Comparison of ENCODE assay signal across 8 mouse cellular contexts in the genomic region with DNA sequence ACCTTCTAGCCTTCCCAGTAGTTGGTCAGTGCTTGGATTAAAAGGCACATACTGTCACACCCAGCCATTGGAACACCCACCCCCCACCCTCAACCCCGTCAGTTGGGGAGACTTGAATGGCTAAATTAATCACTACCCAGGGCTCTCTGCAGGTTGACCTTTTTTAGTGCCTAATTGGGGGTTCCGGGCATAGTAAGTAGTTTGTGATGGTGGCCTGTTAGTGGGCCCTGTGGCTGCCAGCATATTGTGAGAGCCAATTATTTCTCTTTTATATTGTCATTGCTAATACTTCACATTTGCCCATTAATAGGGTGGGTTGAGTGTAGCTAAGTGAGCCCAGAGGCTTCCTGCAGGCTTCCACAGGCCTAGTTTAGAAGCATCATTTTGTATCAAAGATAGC. TPM values are rescaled to one million over a fixed set of nuclear protein-coding genes. Genes with fewer than 3 reads are reported as not detected.
DNase-seq lines count a peak whose midpoint lies in the region; ATAC-seq and TF ChIP-seq lines count a peak whose summit lies in the region.

No protein-coding gene starts in this region.

- 3% methylated on average over 2 of the region's 2 CpGs for WGBS in forebrain, embryonic 16.5 days
- 50% methylated on average over 2 of the region's 2 CpGs for WGBS in liver, embryonic 13.5 days (ENCODE audit: insufficient replicate concordance)
- WGBS in stomach, embryonic 16.5 days, result 52% methylated on average over 2 of the region's 2 CpGs
- WGBS in kidney, adult 2 months, result 28% methylated on average over 2 of the region's 2 CpGs

- TF ChIP-seq CTCF in kidney, adult 2 months (conservative IDR thresholded peaks at IDR 0.05; ENCODE audit: insufficient read depth, insufficient read length, low read depth, low read length), result no peak

- H3K4me1 ChIP-seq in megakaryocyte, embryonic 14.5 days, result peaks cover 61% of the 10 kb centered on the region
- peaks cover 27% of the 10 kb centered on the region for H3K4me1 ChIP-seq in forebrain, embryonic 16.5 days (replicated peaks; ENCODE audit: control insufficient read depth, insufficient read depth, low read length)
- peaks cover 64% of the 10 kb centered on the region for H3K4me1 ChIP-seq in liver, embryonic 13.5 days (replicated peaks)
- peaks cover 25% of the 10 kb centered on the region for H3K4me1 ChIP-seq in stomach, embryonic 16.5 days (ENCODE audit: control insufficient read depth, insufficient read depth, low read length)
- H3K4me1 ChIP-seq in kidney, adult 2 months (ENCODE audit: control insufficient read depth, insufficient read depth, low read length), result peaks cover 20% of the 10 kb centered on the region; the same call in 1 of the 2 replicates

- DNase-seq in liver, embryonic 13.5 days, result no peak
- DNase-seq in urinary bladder, adult 18-20 months (ENCODE audit: low spot score in 2 of 2), result no peak
- no peak for DNase-seq in thymus, postnatal 0 days (ENCODE audit: low spot score)
- DNase-seq in kidney, adult 2 months, result no peak

- no peak for ATAC-seq in megakaryocyte, adult 5-6 weeks (ENCODE audit: poor library complexity, severe bottlenecking)
- ATAC-seq in forebrain, embryonic 16.5 days, result no peak
- ATAC-seq in liver, embryonic 13.5 days (ENCODE audit: low read depth), result no peak
- no peak for ATAC-seq in stomach, embryonic 16.5 days (ENCODE audit: insufficient read depth, low FRiP score)

- no peak for TF ChIP-seq POLR2A in kidney, adult 2 months (IDR thresholded peaks at IDR 0.05; ENCODE audit: low read depth, low read length)

- H3K9me3 ChIP-seq in megakaryocyte, embryonic 14.5 days, result 0 out of 2 replicates have a peak, but pooled peaks cover 5% of the 10 kb centered on the region
- peaks cover 3% of the 10 kb centered on the region; the same call in 1 of the 2 replicates for H3K9me3 ChIP-seq in forebrain, embryonic 16.5 days (ENCODE audit: control insufficient read depth, low read length)
- no peaks in the 10 kb centered on the region for H3K9me3 ChIP-seq in liver, embryonic 13.5 days (replicated peaks)
- no peaks in the 10 kb centered on the region for H3K9me3 ChIP-seq in stomach, embryonic 16.5 days (replicated peaks; ENCODE audit: control insufficient read depth, low read length)

- H3K4me2 ChIP-seq in forebrain, embryonic 16.5 days (ENCODE audit: low read length), result peak overlapping the region; percentile 90
- H3K4me2 ChIP-seq in liver, embryonic 13.5 days, result peak overlapping the region; percentile 78
- peak overlapping the region; percentile 87 for H3K4me2 ChIP-seq in stomach, embryonic 16.5 days (ENCODE audit: low read depth, low read length)

- H3K4me3 ChIP-seq in megakaryocyte, embryonic 14.5 days (replicated peaks), result peak overlapping the region; percentile 98
- peak overlapping the region; percentile 3 for H3K4me3 ChIP-seq in forebrain, embryonic 16.5 days (replicated peaks; ENCODE audit: low read length)
- H3K4me3 ChIP-seq in liver, embryonic 13.5 days (replicated peaks), result peak overlapping the region; percentile 98
- peak overlapping the region; percentile 77; the same call in 1 of the 2 replicates for H3K4me3 ChIP-seq in stomach, embryonic 16.5 days (replicated peaks; ENCODE audit: low read length)
- no peak overlapping the region for H3K4me3 ChIP-seq in kidney, adult 2 months (ENCODE audit: insufficient read depth, low read depth, low read length)

- H3K9ac ChIP-seq in forebrain, embryonic 16.5 days (replicated peaks; ENCODE audit: low read depth, low read length), result peak overlapping the region; percentile 6; the same call in 1 of the 2 replicates
- peak overlapping the region; percentile 37 for H3K9ac ChIP-seq in liver, embryonic 13.5 days
- H3K9ac ChIP-seq in stomach, embryonic 16.5 days (ENCODE audit: low read length), result no peak overlapping the region

- H3K27me3 ChIP-seq in megakaryocyte, embryonic 14.5 days (replicated peaks), result no peaks in the 10 kb centered on the region
- no peaks in the 10 kb centered on the region for H3K27me3 ChIP-seq in forebrain, embryonic 16.5 days (replicated peaks; ENCODE audit: control insufficient read depth, insufficient read depth, low read length)
- H3K27me3 ChIP-seq in liver, embryonic 13.5 days, result no peaks in the 10 kb centered on the region
- H3K27me3 ChIP-seq in stomach, embryonic 16.5 days (ENCODE audit: control insufficient read depth, insufficient read depth, low read length), result no peaks in the 10 kb centered on the region
- no peaks in the 10 kb centered on the region for H3K27me3 ChIP-seq in kidney, adult 2 months (replicated peaks; ENCODE audit: control insufficient read depth, insufficient read depth, low read length)

- peaks cover 24% of the 10 kb centered on the region for H3K36me3 ChIP-seq in megakaryocyte, embryonic 14.5 days (replicated peaks; ENCODE audit: low read length)
- no peaks in the 10 kb centered on the region for H3K36me3 ChIP-seq in forebrain, embryonic 16.5 days (ENCODE audit: control insufficient read depth, insufficient read depth)
- peaks cover 1% of the 10 kb centered on the region; the same call in 1 of the 2 replicates for H3K36me3 ChIP-seq in liver, embryonic 13.5 days
- no peaks in the 10 kb centered on the region for H3K36me3 ChIP-seq in stomach, embryonic 16.5 days (ENCODE audit: control insufficient read depth, insufficient read depth, low read length)
- H3K36me3 ChIP-seq in kidney, adult 2 months (ENCODE audit: control insufficient read depth, insufficient read depth, low read length), result no peaks in the 10 kb centered on the region

- no peak overlapping the region for H3K27ac ChIP-seq in forebrain, embryonic 16.5 days (ENCODE audit: low read length)
- no peak overlapping the region for H3K27ac ChIP-seq in liver, embryonic 13.5 days
- H3K27ac ChIP-seq in stomach, embryonic 16.5 days (ENCODE audit: low read length), result no peak overlapping the region
- H3K27ac ChIP-seq in kidney, adult 2 months (ENCODE audit: insufficient read depth, low read depth, low read length), result no peak overlapping the region

RNA-seq across cellular contexts. Expression of gene Gdi2, which starts 2.3 kb away (rescaled TPM):
- 121 and 149 TPM in 2 replicates for polyA plus RNA-seq in megakaryocyte, embryonic 14.5 days (2012; ENCODE audit: insufficient read depth, low replicate concordance)
- 654 and 710 TPM in 2 replicates for total RNA-seq in megakaryocyte, adult 5-6 weeks (2015)
- total RNA-seq in megakaryocyte, adult 5-6 weeks (2017), result 551 and 553 TPM in 2 replicates
- 420 and 463 TPM in 2 replicates for polyA plus RNA-seq in forebrain, embryonic 16.5 days (2015; fragmentation: Nextera tagmentation; extraction: Ambion mirVana)
- polyA plus RNA-seq in liver, embryonic 13.5 days (2015; fragmentation: Nextera tagmentation; extraction: Ambion mirVana), result 188 and 213 TPM in 2 replicates
- 399 and 432 TPM in 2 replicates for polyA plus RNA-seq in stomach, embryonic 16.5 days (2015; fragmentation: Nextera tagmentation; extraction: Ambion mirVana)
- 449 and 459 TPM in 2 replicates for polyA plus RNA-seq in thymus, postnatal 0 days (2015; fragmentation: Nextera tagmentation; extraction: Ambion mirVana)
- polyA plus RNA-seq in kidney, adult 2 months (2012; rRNA removed), result 159 and 174 TPM in 2 replicates
